Mouse (Mus musculus): Measurements from ENCODE around the gene BC034090. TPM values are rescaled to one million over a fixed set of nuclear protein-coding genes. Genes with fewer than 3 reads are reported as not detected.

The BC034090 gene
- polyA plus RNA-seq, 1 experiment from 2014 or later: 7.2 TPM

- Histone ChIP-seq H3K9ac (0 out of 2 replicates have a peak overlapping the region, but pooled peaks have one; percentile 0), H3K9me3 (replicated peaks) (no peaks in the 10 kb centered on the region), H3K36me3 (0 out of 2 replicates have a peak, but pooled peaks cover 5% of the 10 kb centered on the region), H3K4me2 (0 out of 2 replicates have a peak overlapping the region, but pooled peaks have one; percentile 12), H3K4me1 (peaks cover 76% of the 10 kb centered on the region), H3K27ac (peak overlapping the region; percentile 67), H3K27me3 (no peaks in the 10 kb centered on the region), H3K4me3 (replicated peaks) (no peak overlapping the region)
- peak; percentile 13; the same call in 1 of the 2 replicates for ATAC-seq (replicated peaks; ENCODE audit: low FRiP score)
- WGBS: 17% methylated on average over 18 of the region's 18 CpGs
Observed at GRCm38 (mm10) chr1:155212936-155213774, 31.1 kb downstream of the BC034090 start.

DNA sequence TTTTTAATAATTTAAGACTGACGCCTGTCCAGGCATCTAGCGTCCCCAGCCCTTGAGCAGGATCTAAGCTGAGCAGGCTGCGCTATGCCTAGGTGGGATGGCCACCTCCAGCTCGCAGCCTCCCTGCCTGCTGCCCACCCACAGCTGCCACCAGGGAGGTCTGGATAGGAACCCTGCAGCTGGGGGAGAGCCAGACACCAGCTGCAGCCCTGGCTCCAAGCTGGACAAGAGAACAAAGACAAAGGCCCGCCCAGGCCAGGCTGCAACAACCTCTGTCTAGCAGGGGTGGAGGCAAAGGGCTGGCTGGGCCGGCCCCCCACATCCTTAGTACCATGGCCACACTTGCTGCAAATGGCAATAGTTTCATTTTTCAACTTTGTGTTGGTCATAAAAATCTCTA is 31.8 kb downstream of the BC034090 start:
- Histone ChIP-seq H3K27me3 (no peaks in the 10 kb centered on the region), H3K4me2 (no peak overlapping the region), H3K36me3 (0 out of 2 replicates have a peak, but pooled peaks cover 5% of the 10 kb centered on the region), H3K4me3 (replicated peaks) (no peak overlapping the region), H3K9ac (peak overlapping the region; percentile 5; the same call in 1 of the 2 replicates), H3K9me3 (replicated peaks) (no peaks in the 10 kb centered on the region), H3K27ac (peak overlapping the region; percentile 67), H3K4me1 (peaks cover 73% of the 10 kb centered on the region)
- 16% methylated on average over 6 of the region's 6 CpGs for WGBS
- peak; percentile 71 for ATAC-seq (replicated peaks; ENCODE audit: low FRiP score)

GRCm38 (mm10) chr1:155212081-155212480 is 32.2 kb downstream of the BC034090 start:
- Histone ChIP-seq H3K4me1 (peaks cover 69% of the 10 kb centered on the region), H3K4me2 (no peak overlapping the region), H3K27ac (peak overlapping the region; percentile 67), H3K9me3 (replicated peaks) (no peaks in the 10 kb centered on the region), H3K36me3 (0 out of 2 replicates have a peak, but pooled peaks cover 5% of the 10 kb centered on the region), H3K9ac (peak overlapping the region; percentile 5; the same call in 1 of the 2 replicates), H3K4me3 (replicated peaks) (no peak overlapping the region), H3K27me3 (no peaks in the 10 kb centered on the region)
- 37% methylated on average over 4 of the region's 4 CpGs for WGBS
- ATAC-seq (replicated peaks; ENCODE audit: low FRiP score): no peak

DNA sequence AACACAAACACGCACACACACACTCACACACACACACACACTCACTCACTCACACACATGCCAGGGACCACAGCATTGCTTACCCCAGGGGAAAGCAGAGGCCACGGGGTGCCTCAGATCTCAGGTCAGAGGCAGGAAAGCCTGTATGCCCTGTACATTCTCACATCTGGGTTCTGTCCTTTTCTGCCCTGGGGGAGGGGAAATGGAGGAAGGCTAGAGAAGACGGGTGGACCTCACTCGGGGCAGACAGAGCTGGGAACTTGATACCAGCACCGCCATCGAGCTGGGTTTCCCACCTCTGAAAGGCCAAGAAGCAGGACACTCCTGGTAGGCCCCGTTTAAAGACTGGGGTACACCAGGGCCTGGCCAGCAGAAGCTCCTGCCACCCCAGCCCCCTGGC is 33.2 kb downstream of the BC034090 start:
- H3K36me3 ChIP-seq: no peaks in the 10 kb centered on the region
- peaks cover 66% of the 10 kb centered on the region for H3K4me1 ChIP-seq
- H3K27ac ChIP-seq: no peak overlapping the region
- ATAC-seq (replicated peaks; ENCODE audit: low FRiP score): no peak
- 21% methylated on average over 7 of the region's 7 CpGs for WGBS
- no peaks in the 10 kb centered on the region for H3K9me3 ChIP-seq (replicated peaks)
- H3K4me3 ChIP-seq (replicated peaks): no peak overlapping the region
- no peaks in the 10 kb centered on the region for H3K27me3 ChIP-seq
- no peak overlapping the region for H3K4me2 ChIP-seq
- no peak overlapping the region for H3K9ac ChIP-seq

DNA sequence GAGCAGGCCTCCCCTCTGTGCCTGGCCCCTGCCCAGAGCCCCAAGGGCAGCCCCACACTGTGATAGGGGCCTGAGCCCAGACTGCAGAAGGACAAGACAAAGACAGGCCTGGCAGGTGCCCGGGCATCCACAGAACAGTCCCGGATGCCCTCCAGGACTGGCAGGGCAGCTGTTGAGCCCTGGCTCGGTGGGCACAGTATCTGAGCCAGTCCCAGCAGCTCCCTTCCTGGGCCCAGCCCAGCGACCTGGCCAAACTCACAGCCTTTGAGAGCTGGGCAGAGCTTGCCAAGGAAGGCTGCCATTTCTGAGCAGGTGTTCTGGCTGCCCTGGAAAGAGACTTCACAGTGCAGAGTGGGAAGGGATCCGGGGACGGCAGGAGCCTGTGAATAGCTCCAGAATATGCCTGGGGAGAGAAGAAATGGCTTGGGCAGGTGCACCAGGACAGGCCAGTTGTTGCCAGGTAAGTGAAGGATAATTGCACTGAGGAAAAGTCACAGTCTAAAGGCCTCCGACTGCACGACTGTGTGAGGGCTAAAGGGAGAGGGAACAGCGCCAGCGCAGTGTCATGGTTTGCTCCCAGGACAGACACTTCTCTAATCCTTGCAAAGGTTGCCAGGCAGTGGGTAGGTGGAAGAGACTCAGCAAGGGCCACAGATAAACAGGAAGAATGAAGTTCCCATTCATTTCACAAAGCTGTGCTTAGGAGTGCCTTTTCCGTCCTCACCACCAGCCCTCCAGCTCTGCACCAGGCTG is 34.1 kb downstream of the BC034090 start:
- H3K36me3 ChIP-seq: no peaks in the 10 kb centered on the region
- no peak overlapping the region for H3K4me3 ChIP-seq (replicated peaks)
- WGBS: 77% methylated on average over 11 of the region's 11 CpGs
- no peak overlapping the region for H3K9ac ChIP-seq
- ATAC-seq (replicated peaks; ENCODE audit: low FRiP score): no peak
- H3K27me3 ChIP-seq: no peaks in the 10 kb centered on the region
- H3K4me2 ChIP-seq: no peak overlapping the region
- peaks cover 66% of the 10 kb centered on the region for H3K4me1 ChIP-seq
- no peak overlapping the region; the same call in 1 of the 2 replicates for H3K27ac ChIP-seq
- no peaks in the 10 kb centered on the region for H3K9me3 ChIP-seq (replicated peaks)

DNA sequence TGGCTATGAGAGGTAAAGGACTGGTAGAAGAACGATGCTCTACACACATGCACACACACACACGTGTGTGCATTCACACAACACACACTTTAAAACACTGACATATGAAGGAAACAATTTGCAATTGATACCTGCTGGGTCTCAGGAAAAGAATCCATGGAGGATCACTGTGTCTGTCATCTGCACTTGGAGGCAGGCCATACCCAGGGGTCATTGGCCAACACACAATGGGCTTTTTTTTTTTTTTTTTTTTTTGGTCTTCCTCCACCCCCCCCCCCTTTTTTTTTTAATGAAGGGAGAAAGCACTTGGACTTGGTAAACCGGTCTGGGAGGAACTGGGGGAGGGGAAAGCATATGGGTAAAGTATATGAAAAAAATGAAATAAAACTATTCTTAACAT is 36.4 kb downstream of the BC034090 start:
- no peak overlapping the region for H3K27ac ChIP-seq
- H3K4me1 ChIP-seq: peaks cover 58% of the 10 kb centered on the region
- H3K36me3 ChIP-seq: peaks cover 13% of the 10 kb centered on the region
- 71% methylated on average over 3 of the region's 3 CpGs for WGBS
- ATAC-seq (replicated peaks; ENCODE audit: low FRiP score): no peak
- H3K4me3 ChIP-seq (replicated peaks): no peak overlapping the region
- no peaks in the 10 kb centered on the region for H3K9me3 ChIP-seq (replicated peaks)
- no peaks in the 10 kb centered on the region for H3K27me3 ChIP-seq
- no peak overlapping the region for H3K9ac ChIP-seq
- no peak overlapping the region for H3K4me2 ChIP-seq

DNA sequence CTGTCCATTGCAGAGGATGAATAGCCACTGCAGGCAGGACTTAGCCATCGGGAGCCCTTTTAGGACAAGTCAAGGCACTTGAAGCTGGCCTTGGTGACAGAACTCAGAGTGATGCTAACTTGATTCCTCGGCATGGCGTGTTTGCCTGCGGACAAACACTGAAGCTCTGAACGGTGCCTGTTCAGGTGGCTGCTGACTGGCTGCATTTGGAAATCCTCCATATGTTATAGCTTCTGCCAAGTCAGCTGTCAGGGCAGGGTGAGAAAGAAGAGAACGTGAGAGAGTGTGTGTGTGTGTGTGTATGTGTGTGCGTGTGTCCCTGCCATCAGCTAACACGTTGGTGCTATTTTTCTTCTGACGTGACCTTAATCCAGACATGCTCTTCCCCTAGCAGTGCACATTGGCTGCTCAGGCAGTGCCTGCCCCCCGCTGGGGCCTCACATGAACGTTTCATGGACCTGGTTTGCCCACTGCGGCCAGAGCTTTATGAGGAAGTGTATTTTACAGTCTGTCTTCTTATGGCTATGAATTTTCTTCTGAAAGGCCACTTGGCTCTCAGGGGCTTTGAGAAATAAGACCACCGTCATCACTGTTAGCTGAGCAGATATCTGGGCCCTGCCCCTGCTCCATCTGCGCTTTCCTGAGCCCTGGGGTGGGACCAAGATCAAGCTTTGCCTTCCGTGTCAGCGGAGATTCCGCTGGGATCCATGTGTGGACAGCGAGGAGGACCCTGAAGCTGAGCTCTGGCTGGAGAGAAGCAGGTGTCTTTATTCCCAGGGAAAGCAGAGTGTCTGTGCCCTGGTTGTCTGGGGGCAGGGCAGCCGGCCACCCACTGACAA is 38.2 kb downstream of the BC034090 start:
- Histone ChIP-seq H3K4me1 (peaks cover 49% of the 10 kb centered on the region), H3K36me3 (peaks cover 31% of the 10 kb centered on the region), H3K27ac (peak overlapping the region; percentile 33; the same call in 1 of the 2 replicates), H3K4me2 (no peak overlapping the region), H3K9me3 (replicated peaks) (no peaks in the 10 kb centered on the region), H3K9ac (no peak overlapping the region), H3K4me3 (replicated peaks) (no peak overlapping the region), H3K27me3 (no peaks in the 10 kb centered on the region)
- 63% methylated on average over 19 of the region's 19 CpGs for WGBS
- ATAC-seq (replicated peaks; ENCODE audit: low FRiP score): no peak

GRCm38 (mm10) chr1:155205311-155205710 is 38.9 kb downstream of the BC034090 start:
- H3K9me3 ChIP-seq (replicated peaks): no peaks in the 10 kb centered on the region
- no peak overlapping the region for H3K9ac ChIP-seq
- no peak overlapping the region for H3K27ac ChIP-seq

GRCm38 (mm10) chr1:155204560-155205162 is 39.6 kb downstream of the BC034090 start:
- H3K4me1 ChIP-seq: peaks cover 39% of the 10 kb centered on the region
- peaks cover 44% of the 10 kb centered on the region for H3K36me3 ChIP-seq
- H3K4me2 ChIP-seq: no peak overlapping the region
- WGBS: 72% methylated on average over 8 of the region's 8 CpGs
- H3K27ac ChIP-seq: no peak overlapping the region; the same call in 1 of the 2 replicates
- H3K27me3 ChIP-seq: no peaks in the 10 kb centered on the region
- H3K9me3 ChIP-seq (replicated peaks): no peaks in the 10 kb centered on the region
- H3K9ac ChIP-seq: no peak overlapping the region
- no peak for ATAC-seq (replicated peaks; ENCODE audit: low FRiP score)
- H3K4me3 ChIP-seq (replicated peaks): no peak overlapping the region

More at GRCm38 (mm10) chr1:155205311-155205710, 38.9 kb downstream of the BC034090 start:
- no peak for ATAC-seq (replicated peaks; ENCODE audit: low FRiP score)
- Histone ChIP-seq H3K36me3 (peaks cover 38% of the 10 kb centered on the region), H3K4me2 (no peak overlapping the region), H3K4me1 (peaks cover 45% of the 10 kb centered on the region), H3K4me3 (replicated peaks) (no peak overlapping the region), H3K27me3 (no peaks in the 10 kb centered on the region)
- 48% methylated on average over 7 of the region's 7 CpGs for WGBS

DNA sequence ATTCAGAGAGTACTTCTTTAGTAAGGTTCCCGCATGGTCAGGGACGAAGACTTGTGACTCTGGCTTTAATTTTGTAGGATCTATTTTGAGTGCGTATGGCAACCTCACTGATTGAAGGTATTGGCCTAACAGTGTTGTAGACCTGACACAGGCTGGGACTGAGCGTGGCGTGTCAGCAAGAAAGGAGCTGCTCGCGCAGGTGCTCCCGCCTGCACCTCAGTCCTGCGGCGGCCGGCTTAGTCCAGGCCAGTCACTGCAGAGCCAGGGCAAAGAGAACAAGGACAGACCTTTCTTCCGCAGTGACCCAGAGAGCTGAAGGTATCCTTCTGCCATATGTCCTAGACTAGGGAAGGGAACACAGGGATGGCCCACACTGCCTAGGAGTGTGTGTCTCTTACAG is 40.3 kb downstream of the BC034090 start:
- Histone ChIP-seq H3K36me3 (peaks cover 48% of the 10 kb centered on the region), H3K27me3 (no peaks in the 10 kb centered on the region), H3K9me3 (replicated peaks) (no peaks in the 10 kb centered on the region), H3K4me3 (replicated peaks) (no peak overlapping the region), H3K4me1 (peaks cover 39% of the 10 kb centered on the region), H3K27ac (no peak overlapping the region), H3K9ac (no peak overlapping the region), H3K4me2 (no peak overlapping the region)
- ATAC-seq (replicated peaks; ENCODE audit: low FRiP score): no peak
- WGBS: 93% methylated on average over 12 of the region's 12 CpGs

DNA sequence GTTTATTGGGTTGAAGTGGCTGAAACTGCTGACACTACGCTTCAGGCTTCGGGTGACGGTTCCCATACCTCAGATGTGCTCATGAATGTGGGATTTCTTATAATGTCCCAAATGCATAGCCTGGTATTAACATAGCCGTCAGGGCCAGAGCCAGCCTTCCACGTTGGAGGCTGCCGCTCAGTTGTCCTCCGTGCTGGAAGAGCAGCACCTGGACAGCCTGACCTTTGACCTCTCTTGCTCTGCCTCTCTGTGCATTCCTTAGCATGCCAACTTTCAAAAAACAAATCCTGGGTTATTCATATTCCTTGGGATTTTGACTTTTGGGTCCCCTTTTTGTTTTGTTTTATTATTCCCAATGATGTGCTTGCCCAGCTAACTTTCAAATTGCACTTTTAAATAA is 41.1 kb downstream of the BC034090 start:
- 86% methylated on average over 7 of the region's 7 CpGs for WGBS
- peaks cover 55% of the 10 kb centered on the region for H3K36me3 ChIP-seq

More for the DNA sequence above, 41.1 kb downstream of the BC034090 start:
- no peak overlapping the region for H3K9ac ChIP-seq
- no peak for ATAC-seq (replicated peaks; ENCODE audit: low FRiP score)
- H3K4me1 ChIP-seq: peaks cover 37% of the 10 kb centered on the region
- no peak overlapping the region for H3K4me3 ChIP-seq (replicated peaks)
- H3K27me3 ChIP-seq: no peaks in the 10 kb centered on the region
- H3K9me3 ChIP-seq (replicated peaks): no peaks in the 10 kb centered on the region
- no peak overlapping the region for H3K27ac ChIP-seq
- no peak overlapping the region for H3K4me2 ChIP-seq
